Mouse (Mus musculus) thymus, postnatal 36 days (tissue): ENCODE measurements around the gene Cacna2d3.

ENCODE experiments used
- DNase-seq, 2 experiments: peaks; one replicate each; pipeline ENCODE4 v3.0.0; 2022; ENCODE audit warnings: mixed read lengths in 2 of 2

Cacna2d3 gene

DNA sequence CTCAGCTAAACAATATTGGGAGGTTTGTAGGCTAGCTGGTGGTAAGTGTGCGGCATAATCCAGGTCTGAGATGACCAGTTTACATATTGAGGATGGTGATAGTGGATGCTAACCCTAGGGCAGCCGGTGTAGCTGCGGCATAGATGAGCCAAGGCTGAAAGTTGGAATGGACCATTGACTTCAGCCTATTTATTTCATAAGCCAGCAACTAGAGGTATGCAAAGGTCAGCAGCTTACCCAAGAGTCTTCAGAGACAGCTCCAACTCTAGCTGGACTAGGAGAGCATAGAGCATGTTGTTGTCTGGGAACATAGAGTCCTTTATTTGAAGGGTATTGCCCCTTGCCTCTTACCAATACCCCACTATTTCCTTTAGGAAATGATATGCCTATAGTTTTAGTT lies 725.1 kb downstream of the Cacna2d3 start:
- no peak for DNase-seq

DNA sequence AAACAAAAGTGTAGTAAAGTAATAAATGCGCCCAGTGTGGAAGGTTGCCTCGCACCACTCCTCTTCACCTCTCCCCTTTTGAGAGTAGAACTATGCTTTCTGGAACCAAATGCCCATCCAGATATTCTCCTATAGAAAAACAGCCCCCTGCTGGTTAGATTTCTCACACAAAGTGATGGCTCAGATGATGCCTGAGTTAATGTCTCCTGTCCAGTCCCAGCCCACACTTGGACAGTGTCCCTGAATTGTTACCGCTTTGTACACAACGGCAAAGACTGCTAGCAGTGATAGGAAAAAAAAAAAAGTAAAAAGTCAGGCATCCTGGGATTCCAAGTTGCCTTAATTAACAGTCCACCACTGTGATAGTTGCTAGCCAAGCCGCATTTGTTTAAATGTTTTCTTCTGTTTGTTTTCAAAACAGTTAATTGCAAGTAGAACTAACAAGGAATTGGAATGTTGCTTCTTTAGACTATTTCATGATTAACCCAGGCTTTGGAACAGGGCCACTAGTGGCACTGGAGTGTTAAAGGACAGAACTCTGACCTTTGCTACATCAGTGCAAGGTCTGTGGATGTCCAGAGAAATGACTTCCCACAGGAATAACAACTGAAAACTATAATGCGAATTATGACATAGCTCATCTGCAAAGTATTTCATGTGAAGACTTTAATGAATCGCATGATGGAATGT lies 733.3 kb downstream of the Cacna2d3 start:
- no peak for DNase-seq

DNA sequence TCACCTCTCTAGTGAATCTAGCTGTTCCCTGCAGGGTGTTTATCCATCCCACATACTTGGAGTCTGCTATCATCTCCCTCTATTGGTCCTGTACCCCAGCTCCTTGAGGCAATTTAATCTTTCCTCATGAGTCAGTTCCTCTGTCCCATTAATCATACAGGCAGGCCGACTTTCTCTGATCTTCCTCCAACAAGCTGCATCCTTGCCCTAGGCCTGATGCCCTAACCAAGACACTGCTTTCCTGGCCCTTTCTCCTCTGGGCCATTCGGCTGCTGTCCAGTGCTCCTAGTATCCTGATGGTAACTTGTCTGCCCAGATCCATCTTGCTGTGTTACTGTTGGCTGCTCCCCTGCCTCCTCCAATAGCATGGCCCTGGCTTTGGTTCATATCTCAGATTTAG lies 737.4 kb downstream of the Cacna2d3 start:
- DNase-seq = no peak

DNA sequence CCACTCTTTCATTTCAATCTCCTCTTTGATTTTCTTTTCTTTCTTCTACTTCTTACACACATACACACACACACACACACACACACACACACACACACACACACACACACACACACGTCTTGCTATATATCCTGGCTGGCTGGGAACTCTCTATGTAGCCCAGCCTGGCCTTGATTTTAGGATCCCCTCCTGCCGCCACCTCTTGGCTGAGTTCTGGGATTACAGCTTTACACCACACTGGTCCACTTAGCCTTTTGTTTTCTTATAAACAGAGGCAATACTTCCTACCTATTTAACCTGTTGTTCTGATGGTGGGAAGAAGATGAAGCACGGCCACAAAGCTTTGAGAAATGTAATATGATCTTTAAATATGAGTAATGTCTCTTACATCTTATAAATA lies 741.2 kb downstream of the Cacna2d3 start:
- no peak for DNase-seq

DNA sequence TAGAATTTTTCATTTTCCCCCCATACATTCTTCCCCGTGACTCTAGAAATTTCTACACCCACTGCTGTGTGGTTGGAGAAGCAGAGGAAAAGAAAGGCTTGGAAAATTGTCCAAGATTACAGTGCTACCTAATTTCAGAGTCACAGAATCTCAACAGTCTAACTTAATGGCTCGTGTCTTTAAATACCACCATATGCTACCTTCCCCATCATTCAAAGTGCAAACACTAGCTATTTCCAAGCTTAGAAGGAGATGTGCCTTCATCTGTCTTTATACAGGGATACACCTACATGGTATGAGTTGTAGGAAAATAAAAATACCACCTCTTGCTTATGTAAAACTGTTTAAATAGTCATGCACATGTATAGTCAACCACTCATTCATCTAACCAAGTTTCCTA lies 742.4 kb downstream of the Cacna2d3 start:
- DNase-seq = no peak

DNA sequence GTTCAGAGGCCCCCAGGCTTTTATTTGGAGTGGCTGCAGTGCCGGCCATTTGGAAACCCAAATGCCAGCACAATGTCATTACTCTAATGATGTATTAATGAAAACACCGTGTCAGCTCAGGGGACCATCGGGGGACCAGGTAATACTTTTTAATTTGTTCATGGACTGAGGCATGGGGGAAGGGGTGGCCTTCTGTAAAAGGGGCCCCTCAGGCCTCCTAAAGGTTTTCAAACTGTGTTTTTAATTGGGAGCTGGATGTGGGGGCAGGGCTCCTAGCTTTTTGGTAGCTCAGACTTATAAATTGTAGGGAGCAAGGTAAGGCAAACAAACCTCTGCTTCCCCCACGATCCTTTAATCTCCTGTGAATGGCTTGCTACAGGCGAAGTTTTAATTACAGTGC lies 749.0 kb downstream of the Cacna2d3 start:
- no peak for DNase-seq

DNA sequence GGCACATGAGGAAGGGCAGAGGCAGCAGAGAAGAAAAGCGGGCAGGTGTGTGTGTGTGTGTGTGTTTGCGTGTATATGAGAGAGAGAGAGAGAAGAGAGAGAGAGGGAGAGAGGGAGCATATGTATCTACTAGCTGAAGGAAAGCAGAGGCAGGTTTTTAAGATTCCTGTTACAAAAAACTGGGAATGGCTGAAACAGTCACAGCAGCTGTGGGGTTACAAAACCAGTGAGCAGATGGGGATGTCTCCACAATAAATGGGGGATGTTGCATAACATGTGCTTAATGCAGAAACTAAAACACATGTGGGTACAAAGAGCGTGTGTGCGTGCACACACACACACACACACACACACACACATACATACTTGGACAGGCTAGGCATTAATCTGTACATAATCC lies 752.4 kb downstream of the Cacna2d3 start:
- DNase-seq = no peak

DNA sequence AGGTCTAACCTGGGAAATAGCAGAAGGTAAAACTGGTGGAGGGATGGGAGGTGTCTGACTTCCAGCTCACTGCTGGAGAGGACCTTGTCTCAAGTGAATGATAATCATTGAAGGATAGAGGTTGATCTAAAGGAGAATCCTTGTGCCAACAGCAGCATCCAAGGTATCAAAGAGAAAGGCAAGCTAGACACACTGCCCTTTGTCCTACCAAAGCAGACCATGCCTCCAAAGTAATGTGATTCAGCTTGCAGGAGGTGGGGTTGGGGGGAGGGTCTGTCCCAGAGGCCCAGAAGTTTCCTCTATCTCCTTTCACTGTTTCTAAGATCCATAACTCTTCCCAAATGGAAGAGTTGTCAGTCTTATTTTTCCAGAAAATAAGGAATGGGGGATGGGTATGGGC lies 754.8 kb downstream of the Cacna2d3 start:
- DNase-seq = no peak

DNA sequence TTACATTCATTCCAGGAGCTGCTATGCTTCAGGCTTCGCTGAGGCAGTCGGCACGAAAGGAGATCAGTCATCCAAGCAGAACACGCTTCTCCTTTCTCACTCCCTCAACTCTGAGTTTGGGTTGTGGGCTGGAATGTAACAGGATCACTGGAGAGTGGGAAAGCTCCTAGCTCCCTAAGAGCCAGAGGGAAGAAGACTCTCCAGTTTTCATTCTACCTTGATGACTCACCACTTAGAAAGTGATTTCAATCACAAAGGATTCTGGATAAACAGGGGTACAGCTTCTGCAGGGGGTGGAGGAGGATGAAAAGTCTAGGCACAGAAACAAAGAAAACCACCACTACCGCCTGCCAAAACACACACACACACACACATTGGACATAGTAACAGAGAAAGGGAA lies 760.3 kb downstream of the Cacna2d3 start:
- no peak for DNase-seq

DNA sequence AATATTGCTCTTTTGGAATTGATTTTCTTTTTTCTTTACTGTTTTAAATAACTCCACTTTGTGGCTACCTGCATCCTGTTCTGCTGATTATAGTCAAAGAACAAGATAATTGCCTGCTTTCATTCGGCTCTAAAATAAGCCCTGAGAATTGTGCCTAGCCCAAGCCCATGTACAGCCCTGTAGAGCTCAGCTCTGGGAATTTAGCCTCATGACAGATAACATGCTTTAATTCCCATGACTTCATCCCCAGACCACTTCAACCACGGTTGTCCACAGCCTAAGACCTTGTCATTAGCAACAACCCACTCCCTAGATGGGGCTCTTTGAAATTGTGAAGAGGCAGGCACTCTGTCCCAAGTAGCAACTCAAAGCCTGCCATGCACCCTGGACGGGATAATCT lies 762.6 kb downstream of the Cacna2d3 start:
- no peak for DNase-seq

DNA sequence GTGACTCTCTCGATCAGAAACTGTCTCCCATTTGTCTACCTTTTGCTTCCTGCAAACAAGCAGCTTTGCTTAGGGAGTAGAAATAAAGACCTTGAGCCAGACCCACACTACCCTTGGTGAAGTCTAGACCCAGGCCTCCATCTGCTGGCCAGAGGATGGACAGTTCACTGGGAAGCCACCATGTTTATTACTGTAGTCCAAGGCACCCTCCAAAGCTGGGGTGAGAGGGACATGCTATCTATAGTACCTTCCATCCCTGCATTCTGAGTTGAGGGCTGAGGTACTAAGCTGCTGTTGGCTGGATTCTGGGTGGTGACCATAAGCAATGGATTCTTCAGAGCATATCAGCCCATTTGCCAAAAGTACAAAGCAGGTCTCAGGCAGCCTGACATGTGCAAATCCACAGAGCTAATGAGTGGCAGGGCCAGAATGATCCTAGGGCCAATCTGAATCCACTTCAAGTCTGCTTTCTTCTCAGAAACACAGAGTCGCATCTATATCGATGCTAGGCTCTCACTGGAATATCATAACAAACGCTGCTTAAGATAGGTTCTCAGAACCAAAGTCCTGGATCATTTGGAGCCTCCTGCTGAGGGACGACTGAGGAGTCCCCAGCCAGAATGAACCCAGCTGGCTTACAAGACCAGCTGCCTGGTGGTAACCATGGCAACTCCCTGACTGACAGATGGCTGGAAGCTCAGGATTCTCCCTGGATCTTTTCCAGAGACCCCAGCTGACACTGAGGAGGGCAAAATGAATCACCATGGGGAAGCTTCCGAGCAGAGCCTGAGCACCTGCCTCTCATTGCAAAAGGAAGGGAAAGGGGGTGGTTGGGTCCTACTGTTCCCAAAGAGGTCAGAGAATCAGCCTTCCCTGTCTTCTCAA lies 763.3 kb downstream of the Cacna2d3 start:
- DNase-seq = no peak

DNA sequence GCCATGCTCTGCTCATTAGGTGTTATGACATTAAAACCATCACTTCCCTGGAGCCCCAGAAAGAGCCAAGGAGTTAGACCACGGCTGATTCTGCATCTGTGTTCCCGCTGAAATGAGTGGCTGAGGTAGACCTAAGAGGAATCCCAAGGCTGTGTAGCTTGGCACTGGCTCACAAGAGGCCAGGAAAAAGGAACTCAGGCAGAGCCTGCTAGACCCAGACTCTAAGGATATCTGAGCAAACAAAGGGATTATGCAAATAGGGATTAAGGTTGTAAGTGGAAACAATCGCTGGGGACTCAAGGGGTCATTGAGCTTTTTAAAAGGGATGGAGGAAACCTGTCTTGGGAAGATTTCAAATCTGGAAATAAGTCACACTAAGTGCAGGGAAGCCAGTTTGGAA lies 766.5 kb downstream of the Cacna2d3 start:
- DNase-seq = no peak

DNA sequence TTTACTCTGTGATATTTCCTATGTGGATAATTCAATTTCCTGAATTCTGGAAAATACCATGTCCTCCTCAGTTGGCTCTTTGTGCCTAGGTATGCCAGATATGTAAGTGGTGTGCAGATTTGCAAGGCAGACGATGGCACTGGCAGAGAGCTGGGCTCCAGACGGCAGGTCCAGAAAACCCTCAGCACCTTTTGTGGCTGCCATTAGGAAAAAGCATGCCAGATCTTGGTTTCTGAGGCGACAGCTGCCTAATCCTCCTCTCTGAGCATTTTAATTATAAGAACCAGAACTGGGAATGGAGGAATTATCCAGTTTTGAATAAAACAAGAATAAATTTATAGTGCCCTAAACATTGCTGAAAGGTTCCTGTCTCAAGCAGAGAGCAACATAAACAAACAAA lies 767.1 kb downstream of the Cacna2d3 start:
- DNase-seq = no peak

DNA sequence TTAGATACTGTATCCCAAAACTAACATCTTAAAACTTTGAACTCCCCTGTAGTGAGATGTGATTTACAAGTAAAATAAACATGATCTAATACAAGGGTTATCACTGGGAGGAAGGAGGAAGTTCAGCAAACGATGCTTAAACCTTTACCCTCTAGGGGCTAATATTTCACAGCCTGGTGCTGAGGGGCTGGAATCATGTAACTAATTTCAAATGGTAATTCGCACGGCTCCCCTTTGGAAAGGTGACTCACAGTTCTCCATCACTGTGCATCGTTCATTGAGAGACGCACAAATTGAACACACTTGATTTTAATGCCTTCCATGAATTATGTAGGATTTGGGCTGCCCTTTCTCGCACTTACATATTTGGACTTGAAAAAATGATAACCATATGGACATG lies 767.6 kb downstream of the Cacna2d3 start:
- no peak for DNase-seq

DNA sequence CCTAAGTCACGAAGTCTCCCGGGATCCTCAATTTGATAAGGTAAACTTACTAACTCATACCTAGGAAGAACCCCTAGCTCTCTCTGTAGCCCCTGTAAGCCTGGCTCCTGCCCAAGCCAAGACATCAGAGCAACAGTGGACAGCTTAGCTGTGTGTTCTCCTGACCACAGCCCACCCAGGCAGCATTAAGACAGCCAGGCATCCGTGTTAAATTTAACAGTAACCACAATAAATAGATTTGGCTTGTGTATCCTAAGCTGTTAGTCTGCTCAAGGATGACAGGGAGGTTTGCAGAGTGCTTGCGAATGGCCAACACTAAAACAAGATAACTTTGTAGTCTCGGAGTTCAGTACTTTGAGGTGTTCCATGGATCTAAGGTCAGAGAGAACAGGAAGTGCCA lies 768.3 kb downstream of the Cacna2d3 start:
- no peak for DNase-seq

DNA sequence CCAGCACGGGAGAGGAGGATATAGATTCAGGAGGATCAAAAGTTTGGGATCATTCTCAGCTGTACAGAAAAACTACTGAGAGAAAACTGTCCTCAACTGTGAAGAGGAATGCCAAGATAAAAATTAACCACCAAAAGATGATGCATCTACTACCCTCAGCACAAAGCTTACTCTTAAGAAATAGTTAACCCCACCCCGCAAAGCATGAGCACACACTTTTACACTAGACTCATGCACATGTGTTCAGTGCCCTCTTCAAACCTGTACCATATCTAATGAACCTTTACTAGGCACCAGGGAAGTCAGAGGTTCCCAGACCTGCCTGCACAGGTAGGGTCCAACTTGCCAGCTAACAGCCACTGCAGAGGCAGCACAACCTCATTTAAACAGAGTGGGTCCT lies 771.2 kb downstream of the Cacna2d3 start:
- DNase-seq = no peak

DNA sequence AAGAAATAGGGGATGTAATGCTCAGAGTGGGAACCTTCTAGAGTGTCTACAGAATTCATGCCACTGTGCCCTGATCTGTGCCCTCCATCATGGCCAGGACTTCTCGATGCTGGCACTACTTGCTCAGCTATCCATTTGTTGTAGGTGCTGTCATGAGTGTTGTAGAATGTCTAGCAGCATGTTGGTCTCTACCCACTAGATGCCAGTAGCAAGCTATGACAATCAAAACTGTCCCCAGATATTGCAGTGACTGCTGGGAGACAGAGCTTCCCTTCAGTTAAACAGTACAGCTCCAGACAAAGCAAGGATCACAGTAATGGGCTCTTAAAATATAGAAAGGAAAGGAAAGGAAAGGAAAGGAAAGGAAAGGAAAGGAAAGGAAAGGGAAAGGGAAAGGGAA lies 771.9 kb downstream of the Cacna2d3 start:
- DNase-seq = no peak

DNA sequence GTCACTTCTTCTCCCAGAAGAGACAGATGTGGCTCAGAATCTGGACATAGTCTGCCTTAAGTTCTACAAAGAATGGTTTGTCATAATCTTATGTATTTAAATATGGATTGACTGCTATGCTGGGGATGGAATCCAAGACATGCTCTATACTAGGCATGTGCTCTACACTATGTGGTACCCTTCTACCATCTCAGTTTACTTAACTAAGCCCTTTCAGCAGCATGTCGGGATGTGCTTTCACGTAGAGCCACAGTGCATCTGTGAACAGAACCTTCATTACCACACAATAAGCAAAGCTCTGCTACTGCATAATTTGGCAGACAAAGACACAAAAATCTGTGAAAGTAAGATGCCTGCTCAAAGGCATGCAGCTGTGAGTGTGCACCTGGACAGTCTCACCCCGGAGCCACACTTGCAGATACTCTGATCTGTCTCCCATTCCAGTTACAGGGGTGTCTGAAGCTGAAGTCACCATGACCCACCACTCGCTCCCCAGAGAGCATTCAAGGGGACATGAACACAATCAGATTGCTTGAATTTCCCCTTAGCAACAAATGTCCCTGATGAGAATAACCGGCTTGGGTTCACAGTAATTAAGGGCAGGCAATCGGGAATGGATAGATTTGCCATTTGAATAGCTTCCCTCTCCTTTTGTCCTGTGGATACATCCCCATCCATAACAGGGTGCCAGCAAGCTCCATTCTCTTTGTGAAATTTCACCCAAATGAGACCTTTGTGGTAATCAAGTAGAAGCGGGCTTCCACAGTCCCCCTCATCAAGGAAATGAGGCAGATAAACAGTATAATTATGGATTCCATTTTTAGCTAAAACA lies 773.4 kb downstream of the Cacna2d3 start:
- DNase-seq = no peak

DNA sequence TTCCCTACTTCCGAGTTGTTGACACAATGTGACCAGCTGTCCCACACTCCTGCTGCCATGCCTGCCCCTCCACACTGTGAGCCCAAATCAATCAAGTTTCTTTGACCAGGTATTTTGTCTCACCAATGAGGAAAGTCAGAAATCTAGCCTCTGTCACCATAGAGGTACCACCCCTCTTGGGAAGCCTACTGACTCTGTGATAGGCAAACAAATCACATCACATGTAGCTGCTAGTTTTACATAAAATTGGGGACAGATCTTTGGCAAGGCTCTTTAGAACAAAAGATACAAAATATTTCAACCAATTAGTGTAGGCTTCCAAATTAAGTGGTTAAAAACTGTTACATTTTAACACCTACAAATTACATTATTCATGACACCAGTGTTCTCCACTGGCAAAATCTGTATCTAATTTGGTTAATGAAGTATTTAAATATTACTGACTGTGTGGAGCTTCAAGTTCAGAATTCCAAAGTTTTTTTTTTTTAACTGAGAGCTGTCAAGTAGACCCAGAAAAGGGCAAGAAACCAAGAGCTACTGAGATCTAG lies 788.8 kb downstream of the Cacna2d3 start:
- DNase-seq = no peak

DNA sequence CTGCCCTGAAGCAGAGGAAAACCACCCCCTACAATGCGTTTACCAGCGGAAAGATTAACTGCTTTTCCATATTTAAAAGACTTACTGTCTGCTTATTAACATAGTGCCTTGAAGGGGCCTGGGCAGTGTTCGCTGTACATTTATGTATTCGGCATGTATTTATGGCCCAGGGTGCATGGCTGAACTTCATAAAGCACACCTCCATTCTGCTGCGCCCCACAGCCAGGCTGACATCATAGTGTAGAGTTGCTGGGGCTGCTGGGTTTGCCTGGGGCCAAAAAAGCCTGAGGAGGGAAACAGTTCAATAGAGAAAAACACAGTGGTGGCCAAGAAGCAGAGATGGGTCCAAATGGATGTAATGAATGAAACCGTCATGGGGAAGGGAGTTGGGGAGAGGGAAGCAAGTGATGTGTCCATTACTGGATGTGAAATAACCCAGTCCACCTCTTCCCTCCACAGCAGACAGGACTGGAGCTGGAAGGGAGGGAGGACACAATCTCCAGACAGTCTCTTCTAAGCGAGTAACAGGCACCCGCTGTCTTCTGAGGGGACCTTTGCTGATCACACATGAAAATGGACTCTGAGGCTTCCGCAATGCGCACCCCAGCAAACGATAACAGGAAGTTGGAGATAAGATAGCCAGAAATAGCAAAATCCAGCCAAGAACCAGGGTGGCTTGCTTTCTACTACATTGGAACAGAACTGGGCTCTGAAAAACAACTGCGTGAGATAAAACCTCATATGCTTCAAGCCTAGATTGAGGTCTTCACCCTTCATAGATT lies 798.3 kb downstream of the Cacna2d3 start:
- DNase-seq = no peak

DNA sequence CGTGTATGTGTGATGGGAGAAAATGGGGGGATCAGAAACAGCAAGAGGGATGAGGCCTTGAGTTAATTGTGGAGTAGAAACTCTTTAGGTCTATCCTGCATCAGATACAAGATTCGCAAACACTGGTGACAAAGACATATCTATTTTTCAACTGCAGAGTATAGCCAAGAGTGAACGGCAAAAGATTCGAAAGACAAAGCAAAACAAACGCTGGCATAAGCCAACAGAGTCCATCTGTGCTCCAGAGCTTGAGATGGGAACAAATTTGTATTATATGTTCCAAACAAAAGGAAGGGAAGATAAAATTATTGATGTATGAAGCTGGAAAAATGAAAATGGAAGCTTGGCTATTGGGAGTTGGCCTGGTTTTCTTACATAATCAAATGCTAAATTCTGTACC lies 802.8 kb downstream of the Cacna2d3 start:
- no peak for DNase-seq

DNA sequence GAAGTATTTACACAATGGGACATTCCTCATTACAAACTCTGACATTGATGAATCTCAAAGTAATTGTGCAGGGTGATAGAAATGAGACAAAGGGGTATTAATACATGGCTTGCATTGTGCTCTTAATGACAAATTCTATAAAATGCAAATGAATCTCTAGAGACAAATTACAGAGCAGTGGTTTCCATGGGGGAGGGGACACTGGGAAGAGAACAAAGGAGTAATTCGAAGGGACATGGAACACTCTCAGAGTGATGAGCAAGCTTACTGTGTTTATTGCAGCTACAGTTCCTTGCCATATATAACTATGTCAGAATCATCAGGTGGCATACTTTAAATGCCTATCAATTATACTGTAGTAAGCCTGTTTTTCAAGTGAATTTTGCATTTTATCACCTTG lies 806.7 kb downstream of the Cacna2d3 start:
- no peak for DNase-seq
